16 mouse cellular contexts compared by ENCODE assay signal in genomic region chr1:121734456-121735112, GRCm38 (mm10).
DNase-seq lines count a peak whose midpoint lies in the region; ATAC-seq and TF ChIP-seq lines count a peak whose summit lies in the region.
"Had no signal": no experiment of that assay in that cellular context is flagged by ENCODE, and none has a peak within 500 bp of the region (broad histone marks: within the 10 kb centered on the region; RNA-seq: fewer than 3 reads in every experiment).

No protein-coding gene starts in this region.

- no peaks in the 10 kb centered on the region for H3K9me3 ChIP-seq in forebrain, embryonic 11.5 days (ENCODE audit: control insufficient read depth, low read length)
- no peaks in the 10 kb centered on the region for H3K9me3 ChIP-seq in forebrain, embryonic 10.5 days
- H3K9me3 ChIP-seq in midbrain, embryonic 11.5 days (ENCODE audit: control insufficient read depth, low read length), result no peaks in the 10 kb centered on the region
- H3K9me3 ChIP-seq: embryonic facial prominence, embryonic 13.5 days; liver, embryonic 12.5 days had no signal

- H3K4me3 ChIP-seq in forebrain, embryonic 11.5 days (ENCODE audit: low read depth, low read length), result no peak overlapping the region
- no peak overlapping the region for H3K4me3 ChIP-seq in forebrain, embryonic 10.5 days
- H3K4me3 ChIP-seq in midbrain, embryonic 11.5 days (ENCODE audit: low read depth, low read length), result no peak overlapping the region
- H3K4me3 ChIP-seq: embryonic facial prominence, embryonic 13.5 days; liver, embryonic 12.5 days had no signal

- TF ChIP-seq POLR2A in brain, embryonic 14.5 days (IDR thresholded peaks at IDR 0.05; ENCODE audit: borderline replicate concordance, extremely low read depth, insufficient read depth, insufficient read length, poor library complexity, severe bottlenecking), result no peak

- H3K27ac ChIP-seq in forebrain, embryonic 11.5 days (ENCODE audit: low read depth, low read length), result no peak overlapping the region
- no peak overlapping the region for H3K27ac ChIP-seq in forebrain, embryonic 10.5 days
- H3K27ac ChIP-seq in midbrain, embryonic 11.5 days (ENCODE audit: low read depth, low read length), result no peak overlapping the region
- H3K27ac ChIP-seq: embryonic facial prominence, embryonic 13.5 days; liver, embryonic 12.5 days; macrophage had no signal

- H3K36me3 ChIP-seq in forebrain, embryonic 11.5 days (ENCODE audit: control insufficient read depth, insufficient read depth, low read length), result no peaks in the 10 kb centered on the region
- no peaks in the 10 kb centered on the region for H3K36me3 ChIP-seq in forebrain, embryonic 10.5 days (replicated peaks)
- H3K36me3 ChIP-seq in midbrain, embryonic 11.5 days (ENCODE audit: control insufficient read depth, insufficient read depth, low read length), result no peaks in the 10 kb centered on the region
- H3K36me3 ChIP-seq: embryonic facial prominence, embryonic 13.5 days; liver, embryonic 12.5 days had no signal

- no peaks in the 10 kb centered on the region for H3K4me1 ChIP-seq in forebrain, embryonic 11.5 days (replicated peaks; ENCODE audit: control insufficient read depth, insufficient read depth, low read length)
- H3K4me1 ChIP-seq in forebrain, embryonic 10.5 days, result no peaks in the 10 kb centered on the region
- peaks cover 6% of the 10 kb centered on the region for H3K4me1 ChIP-seq in midbrain, embryonic 11.5 days (ENCODE audit: control insufficient read depth, insufficient read depth, low read length)
- H3K4me1 ChIP-seq: liver, embryonic 12.5 days had no signal

- H3K4me2 ChIP-seq in forebrain, embryonic 11.5 days (ENCODE audit: low read depth, low read length, severe bottlenecking), result no peak overlapping the region
- no peak overlapping the region for H3K4me2 ChIP-seq in midbrain, embryonic 11.5 days
- H3K4me2 ChIP-seq: embryonic facial prominence, embryonic 13.5 days; liver, embryonic 12.5 days; lung, embryonic 14.5 days had no signal

- H3K27me3 ChIP-seq in forebrain, embryonic 11.5 days (ENCODE audit: control insufficient read depth, insufficient read depth, low read length), result no peaks in the 10 kb centered on the region
- H3K27me3 ChIP-seq in forebrain, embryonic 10.5 days (ENCODE audit: poor library complexity, severe bottlenecking), result no peaks in the 10 kb centered on the region
- no peaks in the 10 kb centered on the region for H3K27me3 ChIP-seq in midbrain, embryonic 11.5 days (ENCODE audit: control insufficient read depth, insufficient read depth, low read length)
- H3K27me3 ChIP-seq: embryonic facial prominence, embryonic 13.5 days; liver, embryonic 12.5 days had no signal

- H3K9ac ChIP-seq in forebrain, embryonic 11.5 days (ENCODE audit: low read length), result no peak overlapping the region
- no peak overlapping the region for H3K9ac ChIP-seq in midbrain, embryonic 11.5 days (ENCODE audit: low read length)
- H3K9ac ChIP-seq: embryonic facial prominence, embryonic 13.5 days; liver, embryonic 12.5 days; lung, embryonic 14.5 days had no signal

- peak; percentile 60; the same call in 1 of the 2 replicates for ATAC-seq in forebrain, embryonic 11.5 days (replicated peaks; ENCODE audit: low FRiP score)
- ATAC-seq in midbrain, embryonic 11.5 days (ENCODE audit: low FRiP score), result peak; percentile 76
- ATAC-seq: liver, embryonic 12.5 days had no signal

- 75% methylated on average over 3 of the region's 3 CpGs for WGBS in forebrain, embryonic 11.5 days
- WGBS in forebrain, embryonic 10.5 days, result 88% methylated on average over 3 of the region's 3 CpGs
- WGBS in midbrain, embryonic 11.5 days, result 74% methylated on average over 3 of the region's 3 CpGs

- DNase-seq in forebrain, embryonic 11.5 days (ENCODE audit: low spot score), result no peak
- no peak for DNase-seq in forebrain, embryonic 10.5 days (ENCODE audit: extremely low spot score, low spot score)
- DNase-seq in brain, embryonic 14.5 days (ENCODE audit: low read depth), result peak; percentile 75
- DNase-seq in forelimb bud, embryonic 11.5 days (ENCODE audit: low read depth, low spot score), result peak; percentile 7
- peak; percentile 84 for DNase-seq in midbrain, embryonic 11.5 days (ENCODE audit: low spot score, missing footprints)
- DNase-seq in heart, adult 8-10 months (ENCODE audit: low spot score), result no peak
- no peak for DNase-seq in natural killer cell, adult 2 months (ENCODE audit: low spot score in 2 of 2)
- no peak for DNase-seq in left cerebral cortex, adult 8-10 months (ENCODE audit: low spot score in 2 of 2)
- DNase-seq: cerebellum, adult 11-12 months; heart, adult 18-20 months; kidney, adult 2 months; layer of hippocampus, postnatal 36 days; lung, embryonic 14.5 days had no signal

- no peak for TF ChIP-seq CTCF in brain, embryonic 14.5 days (IDR thresholded peaks at IDR 0.05; ENCODE audit: borderline replicate concordance, extremely low read depth, insufficient read depth, insufficient read length)

Comparison
In these comparisons a context has a peak if more than half of its experiments do, and no peak if none do; other contexts are left out.
1. DNase-seq: peak in brain, embryonic 14.5 days (single experiment), forelimb bud, embryonic 11.5 days (single experiment) and midbrain, embryonic 11.5 days (single experiment); none in forebrain, embryonic 11.5 days (single experiment), forebrain, embryonic 10.5 days (single experiment), heart, adult 8-10 months (single experiment), natural killer cell, adult 2 months (0 of 2) and left cerebral cortex, adult 8-10 months (0 of 2).